Mouse (Mus musculus) layer of hippocampus, adult 9-11 months (tissue): ENCODE measurements around the gene Ankrd13b.
A peak's percentile ranks its signal among the peaks of the same experiment; 100 is the strongest.

Source experiments
- DNase-seq: peaks from one replicate; pipeline ENCODE4 v3.0.0; 2022

Ankrd13b gene

DNA sequence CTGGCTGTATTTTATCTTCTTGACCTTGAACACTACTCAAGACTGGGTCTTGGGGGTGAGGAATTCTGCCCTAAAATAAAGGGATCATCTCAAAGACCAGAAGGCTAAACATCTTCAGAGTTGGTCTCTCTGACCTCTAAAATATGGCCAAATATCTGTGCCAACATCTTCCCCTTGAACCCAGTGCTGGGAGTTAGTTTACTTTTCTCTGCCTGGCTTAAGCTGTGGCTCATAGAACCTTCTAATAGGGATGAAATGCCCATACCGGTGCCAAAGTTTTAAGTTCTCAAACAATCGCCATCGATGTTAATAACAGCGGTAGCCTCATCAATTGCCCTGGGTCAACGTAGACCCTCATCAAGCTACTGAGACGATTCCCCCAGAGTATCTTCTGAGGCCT is 27.6 kb downstream of the Ankrd13b start:
- DNase-seq = no peak

DNA sequence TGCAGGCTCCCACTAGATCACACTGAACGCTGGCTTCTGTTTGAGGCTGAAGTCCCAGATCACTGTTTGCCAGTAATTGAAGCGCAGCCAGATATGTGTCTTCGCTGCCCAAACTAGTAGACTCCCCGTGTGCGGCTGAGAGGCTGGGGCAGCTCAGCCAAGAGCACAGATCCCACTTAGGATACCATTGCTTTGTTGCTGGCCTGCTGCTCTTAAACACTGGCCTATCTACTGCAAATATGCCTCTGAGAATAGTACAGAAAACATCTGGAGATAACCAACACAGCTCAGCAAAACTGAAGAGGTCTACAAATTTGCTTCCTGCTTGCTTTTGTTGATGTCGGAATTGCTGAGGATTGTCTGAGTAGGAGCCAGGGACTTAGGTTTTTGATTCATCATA is 32.6 kb downstream of the Ankrd13b start:
- no peak for DNase-seq

DNA sequence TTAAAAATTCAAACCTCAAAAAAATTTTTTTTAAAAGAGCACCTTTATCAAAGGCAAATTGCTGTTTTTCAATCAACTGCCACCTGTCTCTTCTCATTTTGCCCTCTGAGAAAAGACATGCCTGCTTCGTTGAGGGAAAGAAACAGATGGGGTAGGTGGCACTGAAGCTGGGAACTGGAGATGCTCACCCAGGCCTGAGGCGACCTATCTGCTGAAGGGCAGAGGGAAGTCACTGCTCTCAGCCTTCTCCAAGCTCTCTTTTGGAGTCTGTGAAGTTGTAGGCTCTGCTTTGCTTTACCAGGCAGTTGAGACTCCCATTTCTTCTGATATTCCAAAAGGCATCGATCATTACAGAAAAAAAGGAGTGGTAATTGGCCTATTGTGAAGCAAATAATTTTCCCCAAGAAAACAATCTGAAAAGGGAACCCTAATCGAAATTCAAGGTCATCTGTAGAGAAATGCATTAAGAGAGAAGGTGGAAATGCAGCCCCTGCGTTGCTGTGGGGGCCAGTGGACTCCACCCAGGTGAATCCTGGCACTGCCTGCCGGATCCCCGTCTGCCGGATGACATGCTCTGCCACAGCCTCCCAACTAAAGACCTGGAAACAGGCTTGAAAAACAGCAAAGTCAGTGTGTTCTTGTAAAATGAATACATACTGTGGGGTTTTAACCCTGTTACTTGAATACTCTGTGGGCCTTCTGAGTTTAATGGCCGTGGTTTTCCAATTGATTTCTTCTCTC is 33.5 kb downstream of the Ankrd13b start:
- no peak for DNase-seq

DNA sequence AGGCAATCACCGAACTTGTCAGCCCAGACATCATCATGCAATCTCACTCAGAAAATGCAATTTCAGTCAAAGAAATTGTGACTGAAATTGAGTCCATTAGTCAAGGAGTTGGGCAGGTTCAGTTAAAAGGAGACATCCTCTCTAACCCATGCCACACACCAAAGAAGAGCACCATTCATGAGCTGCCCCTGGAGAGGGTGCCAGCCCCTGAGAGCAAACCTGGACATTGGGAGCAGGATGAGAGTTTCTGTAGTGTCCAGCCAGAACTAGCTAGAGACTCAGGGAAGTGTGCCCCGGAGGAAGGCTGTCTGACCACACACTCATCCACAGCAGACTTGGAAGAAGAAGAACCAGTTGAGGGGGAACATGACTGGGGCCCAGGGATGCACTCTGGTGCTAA is 36.1 kb downstream of the Ankrd13b start:
- DNase-seq = no peak

DNA sequence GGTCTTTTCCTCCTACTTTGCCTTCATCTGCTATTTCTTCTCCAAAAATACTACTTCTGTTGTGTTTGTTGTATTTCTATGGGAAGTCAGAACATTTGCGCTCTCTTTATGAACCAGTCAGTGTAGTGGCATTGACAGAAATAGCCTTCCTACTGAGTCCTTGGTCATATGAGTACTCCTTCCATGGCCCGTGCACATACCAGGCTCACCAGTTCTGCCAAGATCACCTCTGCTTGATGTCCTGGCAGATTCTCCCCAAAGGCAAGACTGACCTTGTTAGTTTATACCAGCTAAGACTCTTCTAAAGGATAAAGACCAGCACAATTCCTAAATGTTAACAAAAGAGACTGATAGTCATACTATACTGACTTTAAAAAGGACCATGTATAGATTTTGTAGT is 37.8 kb downstream of the Ankrd13b start:
- no peak for DNase-seq

DNA sequence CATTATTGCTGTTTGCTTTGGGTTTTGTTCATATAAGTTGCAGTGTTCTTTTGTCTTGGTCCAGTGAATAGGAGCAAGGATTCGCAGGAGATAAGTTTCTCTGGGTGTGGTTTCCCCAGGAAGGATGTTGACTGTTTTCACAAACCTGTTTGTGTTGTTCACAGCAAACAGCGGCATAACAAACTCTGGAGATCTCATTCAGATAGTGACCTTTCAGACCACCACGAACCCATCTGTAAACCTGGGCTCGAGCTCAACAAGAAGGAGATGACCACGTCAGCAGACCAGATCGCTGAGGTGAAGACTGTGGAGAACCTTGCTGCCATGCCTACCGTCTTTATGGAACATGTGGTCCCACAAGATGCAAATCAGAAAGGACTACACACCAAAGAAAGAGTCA is 40.3 kb downstream of the Ankrd13b start:
- DNase-seq = no peak

DNA sequence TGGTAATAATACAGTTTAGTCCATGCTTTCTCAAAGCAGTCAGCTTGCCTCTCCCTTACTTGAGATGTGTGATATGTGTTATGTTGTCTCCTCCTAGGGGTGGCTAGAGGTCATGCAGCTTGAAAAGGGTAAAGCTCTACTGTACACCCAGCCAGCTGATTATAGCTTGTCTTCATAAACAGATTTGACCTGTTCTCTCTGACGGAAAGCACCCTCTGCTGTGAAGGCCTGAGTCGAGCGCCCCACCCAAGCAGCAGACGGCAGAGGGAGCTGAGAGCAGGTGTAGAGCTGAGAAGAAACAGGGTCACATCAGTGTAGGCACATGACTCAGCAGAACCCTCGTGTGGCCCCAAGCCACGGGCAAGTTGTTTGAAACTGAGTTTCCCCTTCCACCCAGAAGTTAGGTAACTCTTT is 42.8 kb downstream of the Ankrd13b start:
- DNase-seq = peak; percentile 45

DNA sequence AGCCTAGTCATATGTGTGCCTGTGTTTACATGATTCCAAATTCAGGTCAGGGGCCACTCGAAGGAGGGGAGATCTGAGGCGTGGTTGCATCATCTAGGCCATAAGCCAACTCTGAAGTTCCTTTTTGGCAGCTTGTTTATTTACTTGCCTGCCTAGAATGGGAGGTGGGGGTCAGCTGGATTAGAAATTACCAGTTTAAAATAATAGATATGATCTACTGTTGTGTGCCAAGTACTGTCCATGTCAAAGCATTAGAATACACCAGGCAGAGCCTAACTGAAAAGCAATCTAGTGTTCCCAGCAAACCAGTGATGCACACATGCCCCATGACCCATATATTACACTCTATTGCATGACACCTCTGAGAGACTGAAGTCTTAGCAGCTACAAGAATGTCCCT is 44.5 kb downstream of the Ankrd13b start:
- no peak for DNase-seq

DNA sequence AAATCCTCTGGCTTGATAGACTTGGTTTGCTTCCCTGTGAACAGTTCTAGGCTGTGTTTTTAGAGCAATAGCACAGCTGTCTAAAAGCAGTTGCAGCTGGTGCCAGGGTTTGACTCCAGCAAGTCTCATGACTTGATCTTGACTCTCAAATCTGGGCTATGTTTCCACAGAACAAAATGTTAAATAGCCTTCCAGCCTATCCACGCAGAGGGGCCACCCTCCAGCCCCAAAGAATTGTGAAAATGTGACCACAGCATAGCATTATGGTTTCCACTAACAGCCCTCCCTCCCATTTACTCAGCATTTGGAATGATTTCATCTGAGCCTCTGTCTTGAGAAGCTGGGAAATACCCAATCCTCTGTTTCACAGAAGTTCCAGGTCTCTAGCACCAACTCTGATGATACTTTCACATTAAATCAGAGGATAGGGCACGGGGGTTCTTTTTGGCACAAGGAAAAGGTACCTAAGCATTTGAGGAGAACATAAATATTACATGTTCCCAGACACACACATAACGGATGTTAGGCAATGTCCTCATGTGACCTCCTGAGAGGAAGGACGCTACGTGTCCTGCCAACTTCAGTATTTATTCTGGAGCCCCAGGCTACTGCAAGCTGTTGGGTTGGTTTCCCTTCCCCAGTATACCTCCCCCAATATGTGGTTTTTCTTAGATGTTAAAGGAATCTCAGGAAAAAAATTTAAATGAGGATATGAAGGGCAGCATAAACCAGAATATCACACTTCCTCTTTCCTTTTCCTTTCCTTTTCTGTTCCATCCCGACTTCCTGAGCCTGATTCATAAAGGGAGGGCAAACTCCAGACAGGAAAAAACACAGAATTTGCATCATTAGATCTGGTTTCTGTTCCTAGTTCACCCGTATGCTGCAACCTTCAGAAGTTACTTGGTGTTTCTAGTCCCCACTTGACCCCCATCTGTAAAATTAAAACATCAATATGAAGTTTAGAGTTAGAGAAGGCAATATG is 47.0 kb downstream of the Ankrd13b start:
- DNase-seq = peak; percentile 47

DNA sequence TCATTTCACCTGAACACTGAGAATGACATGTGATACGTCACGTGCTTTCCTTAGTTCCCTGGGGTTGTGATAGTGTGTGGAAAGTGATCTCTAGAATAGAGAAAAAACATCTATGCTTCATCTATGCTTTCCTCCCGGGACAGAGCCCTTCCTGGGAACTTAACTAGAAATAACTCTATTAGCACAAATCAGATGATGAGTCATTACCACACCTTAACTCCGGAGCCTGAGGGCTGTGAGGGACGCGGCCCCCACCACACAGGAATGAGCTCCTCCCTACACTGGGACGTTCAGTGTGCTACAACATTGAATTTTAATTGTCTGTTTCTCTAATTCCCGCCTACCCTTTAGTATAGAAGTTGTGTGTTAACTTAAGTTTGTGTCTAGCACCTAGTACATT is 48.5 kb downstream of the Ankrd13b start:
- DNase-seq = no peak

DNA sequence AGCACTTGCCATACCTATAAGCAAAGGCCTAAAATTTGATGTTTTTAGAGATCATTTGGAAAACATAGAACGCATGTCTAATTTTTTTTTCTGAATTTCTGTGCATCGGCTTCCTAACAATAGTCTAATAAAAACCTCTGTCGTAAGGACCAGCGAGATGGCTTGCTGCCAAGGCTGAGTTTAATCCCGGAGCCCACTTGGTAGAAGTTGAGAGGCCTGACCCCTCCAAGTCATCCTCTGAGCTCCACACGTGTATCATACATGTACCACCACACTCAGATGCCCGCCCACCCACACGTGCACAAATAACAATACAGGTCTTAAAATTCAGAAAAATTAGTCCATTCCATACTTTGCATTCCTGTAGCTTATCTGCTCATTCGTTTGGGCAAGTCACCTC is 49.4 kb downstream of the Ankrd13b start:
- DNase-seq = no peak

DNA sequence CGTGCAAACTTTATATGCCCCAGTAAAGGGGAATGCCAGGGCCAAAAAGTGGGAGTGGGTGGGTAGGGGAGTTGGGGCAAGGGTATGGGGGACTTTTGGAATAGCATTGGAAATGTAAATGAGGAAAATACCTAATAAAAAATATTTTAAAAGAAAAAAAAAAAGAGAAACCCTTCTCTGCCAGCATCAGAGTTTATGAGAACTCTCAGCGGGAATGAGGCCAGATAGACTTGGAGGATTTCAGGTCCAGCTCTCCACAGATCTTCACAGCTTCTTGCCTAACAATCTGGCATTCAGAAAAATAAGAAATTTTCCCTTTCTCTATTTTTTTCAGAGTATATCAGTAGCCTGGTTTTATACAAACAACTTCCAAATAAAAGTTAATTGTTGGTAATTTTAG is 52.5 kb downstream of the Ankrd13b start:
- no peak for DNase-seq

DNA sequence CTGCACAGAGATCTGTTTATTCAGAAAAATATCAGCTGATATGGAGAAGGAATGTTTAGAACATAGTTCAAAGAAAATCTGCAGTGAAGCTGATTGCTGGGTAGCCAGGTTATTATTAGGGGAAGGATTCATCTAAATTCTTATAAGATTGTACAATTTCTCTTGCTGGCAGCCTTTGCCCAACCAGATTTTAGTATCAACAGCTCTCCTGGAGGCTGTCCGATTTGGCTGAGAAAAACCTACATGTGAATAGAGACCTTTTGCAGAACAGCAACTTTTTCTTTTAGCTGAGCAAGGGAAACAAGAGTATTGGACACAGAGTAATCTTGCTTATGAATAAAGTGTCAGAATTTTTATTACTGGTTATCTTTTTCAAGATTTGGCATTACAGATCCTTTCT is 61.0 kb downstream of the Ankrd13b start:
- no peak for DNase-seq

DNA sequence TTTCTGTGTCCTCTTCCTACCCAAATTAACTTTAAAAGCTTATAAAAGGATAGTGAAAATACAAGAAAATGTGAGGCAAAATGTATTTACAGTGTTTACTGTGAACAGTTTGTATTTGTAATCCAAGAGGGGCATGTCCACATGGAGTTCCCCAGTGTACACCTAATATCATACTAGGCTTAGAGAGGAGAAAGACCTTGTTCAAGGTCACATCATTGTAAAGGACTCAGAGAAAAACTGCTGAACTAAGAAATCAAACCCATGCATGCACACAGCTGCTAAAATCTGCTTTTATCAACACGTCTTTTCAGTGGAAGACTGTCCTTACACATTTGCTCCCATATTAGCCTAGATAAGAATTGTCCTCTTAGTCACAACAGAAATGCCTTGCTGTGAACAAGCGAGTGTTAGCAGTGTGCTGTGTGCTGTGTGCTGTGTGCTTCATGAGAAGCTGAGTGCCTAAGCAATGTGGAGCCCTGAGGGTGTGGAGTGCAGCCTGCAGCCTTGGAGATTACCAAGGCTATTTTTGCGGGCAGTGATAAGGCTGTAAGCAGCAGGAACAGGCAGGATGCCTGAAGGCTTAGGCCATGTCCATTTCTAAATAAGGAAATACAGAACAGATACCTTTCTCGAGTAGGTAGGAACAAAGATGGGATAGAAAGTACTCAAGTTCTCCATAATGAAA is 66.2 kb downstream of the Ankrd13b start:
- DNase-seq = no peak
